Mouse (Mus musculus) adrenal gland, postnatal 10 days (tissue): ENCODE data around the gene Tbc1d30. TPM values are rescaled to one million over a fixed set of nuclear protein-coding genes. Genes with fewer than 3 reads are reported as not detected.

Experiments used
- DNase-seq: peaks from one replicate; pipeline ENCODE4 v3.0.0; 2021; ENCODE audit warnings: mixed read lengths
- total RNA-seq, 2 experiments: library from RNA; stranded (reverse); gene quantifications; 2 replicates each; pipeline ENCODE4 v1.2.3; 2021

The Tbc1d30 gene
- total RNA-seq, 2 experiments from 2014 or later = 2.3 to 3.9 TPM

GRCm38 (mm10) chr10:121225636-121226035 is 125.4 kb downstream of the Tbc1d30 start:
- DNase-seq = no peak

- DNase-seq = no peak
Observed at GRCm38 (mm10) chr10:121222881-121223280, 128.2 kb downstream of the Tbc1d30 start.

GRCm38 (mm10) chr10:121218616-121219015 is 132.5 kb downstream of the Tbc1d30 start:
- DNase-seq = no peak

- no peak for DNase-seq
Observed at GRCm38 (mm10) chr10:121216804-121217203, 134.3 kb downstream of the Tbc1d30 start.

Other genes starting within 250 kb of the Tbc1d30 start
- 100 to 1,000 TPM; 115 to 120 TPM for gene Gns, start 13.8 kb upstream of the Tbc1d30 start, total RNA-seq
- 10 to 100 TPM; 47.9 to 49.1 TPM for gene Rassf3, start 125.1 kb upstream of the Tbc1d30 start, total RNA-seq
- gene Tbk1, start 235.5 kb upstream of the Tbc1d30 start, total RNA-seq = 10 to 100 TPM; 32.4 to 38.4 TPM